Mouse (Mus musculus) adrenal gland, adult (tissue): Measurements from ENCODE around the gene Pigh.

Source experiments
- DNase-seq, 2 experiments: peaks; one replicate each; pipeline ENCODE4 v3.0.0; 2022 to 2023; ENCODE audit warnings: low spot score in 1 of 2; ENCODE audit not compliant: inconsistent age in 2 of 2

The Pigh gene

GRCm38 (mm10) chr12:79089182-79089812, at the start of gene Pigh:
TSS of gene Pigh (minus strand) at chr12:79089651.
- DNase-seq = peak; percentile 88 to 94

GRCm38 (mm10) chr12:79138999-79139398, 49.5 kb upstream of the Pigh start:
- DNase-seq = no peak

DNA sequence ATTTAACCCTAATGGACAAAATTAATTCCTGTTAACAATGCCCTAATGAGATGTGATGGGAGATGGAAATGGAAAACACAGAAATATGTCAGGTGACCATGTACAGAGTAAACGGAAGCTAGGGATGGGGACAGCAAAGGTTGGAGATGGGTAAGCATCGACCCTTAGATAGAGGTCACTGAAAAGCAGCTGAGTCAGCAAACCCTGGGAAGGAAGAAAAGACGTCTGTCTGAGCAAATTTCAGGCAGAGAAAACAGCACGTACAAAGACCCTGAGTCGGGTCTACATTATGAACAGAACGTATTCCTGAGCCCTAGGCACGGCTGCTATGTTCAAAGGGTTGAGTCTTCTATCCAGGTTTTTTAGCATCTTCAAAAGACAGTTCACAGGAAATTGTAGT, 47.5 kb upstream of the Pigh start:
- no peak for DNase-seq

- no peak for DNase-seq
Observed at GRCm38 (mm10) chr12:79135105-79135504, 45.7 kb upstream of the Pigh start.

GRCm38 (mm10) chr12:79134676-79135075, 45.2 kb upstream of the Pigh start:
- no peak for DNase-seq

- DNase-seq = no peak
Observed at GRCm38 (mm10) chr12:79131706-79132460, 42.4 kb upstream of the Pigh start.

DNA sequence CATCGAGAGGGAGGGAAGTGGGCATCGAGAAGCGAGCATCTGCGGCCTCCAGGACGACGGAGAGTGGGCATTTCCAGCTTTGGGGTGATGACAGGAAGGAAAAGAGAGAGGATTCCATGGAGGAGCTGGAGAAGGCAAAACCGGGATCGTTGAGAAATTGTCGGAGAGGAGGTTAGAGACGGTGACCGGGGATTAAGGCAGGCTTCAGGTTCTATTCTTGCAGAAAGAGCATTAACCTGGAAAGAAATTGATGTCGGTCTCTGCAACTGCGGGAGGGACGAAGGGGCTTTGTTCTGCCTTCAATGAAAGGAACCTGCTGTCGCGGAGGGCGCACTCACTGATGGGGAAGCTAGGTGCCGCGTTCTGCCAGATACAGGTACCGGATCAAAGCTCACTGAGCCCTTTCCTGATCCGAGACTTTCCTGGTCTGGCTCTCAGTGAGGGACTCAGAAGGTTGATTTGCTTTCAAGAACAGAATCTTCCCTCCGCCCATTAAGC, 41.8 kb upstream of the Pigh start:
- DNase-seq = no peak

GRCm38 (mm10) chr12:79130299-79131177, 41.1 kb upstream of the Pigh start, which contains the start of gene Arg2:
TSS of gene Arg2 (plus strand) at chr12:79130777.
- peak; percentile 69 to 84 for DNase-seq

DNA sequence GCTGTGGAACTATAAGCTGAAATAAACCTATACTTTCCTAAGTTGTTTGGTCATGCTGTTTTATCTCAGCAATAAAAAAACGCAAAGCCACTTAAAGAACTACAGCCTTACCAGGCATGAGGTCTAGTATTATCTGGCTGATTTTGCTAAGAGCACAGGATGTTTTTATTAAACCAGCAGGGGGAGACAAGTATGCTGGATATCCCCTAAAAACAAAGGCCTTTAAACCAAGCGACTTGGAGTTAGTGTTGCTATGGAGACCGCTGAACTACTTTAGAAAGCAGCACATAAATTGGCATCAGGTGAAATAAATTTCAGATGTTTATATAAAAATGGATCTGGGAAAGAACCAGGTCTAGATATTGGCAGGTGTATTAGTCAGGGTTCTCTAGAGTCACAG, 33.4 kb upstream of the Pigh start:
- peak in 1 of 2 experiments; percentile 30 for DNase-seq

- no peak for DNase-seq
Observed at GRCm38 (mm10) chr12:79118991-79119390, 29.5 kb upstream of the Pigh start.

DNA sequence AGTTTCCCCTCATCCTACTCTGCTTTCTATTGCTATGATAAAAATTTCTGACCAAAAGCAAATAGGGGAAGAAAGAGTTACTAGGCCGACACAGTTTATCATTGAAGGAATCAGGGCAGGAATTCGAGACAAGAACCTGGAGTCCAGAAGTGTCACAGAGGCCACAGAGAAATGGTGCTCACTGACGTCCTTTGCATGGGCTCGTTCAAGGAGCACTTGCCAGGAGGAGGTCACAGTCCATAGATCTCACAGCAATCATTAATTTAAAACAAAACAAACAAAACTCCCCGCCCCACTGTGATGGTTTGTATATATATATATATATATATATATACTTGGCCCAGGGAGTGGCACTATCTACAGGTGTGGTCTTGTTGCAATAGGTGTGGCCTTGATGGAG, 15.9 kb upstream of the Pigh start:
- no peak for DNase-seq

- DNase-seq = no peak
Observed at GRCm38 (mm10) chr12:79104544-79104943, 15.1 kb upstream of the Pigh start.

DNA sequence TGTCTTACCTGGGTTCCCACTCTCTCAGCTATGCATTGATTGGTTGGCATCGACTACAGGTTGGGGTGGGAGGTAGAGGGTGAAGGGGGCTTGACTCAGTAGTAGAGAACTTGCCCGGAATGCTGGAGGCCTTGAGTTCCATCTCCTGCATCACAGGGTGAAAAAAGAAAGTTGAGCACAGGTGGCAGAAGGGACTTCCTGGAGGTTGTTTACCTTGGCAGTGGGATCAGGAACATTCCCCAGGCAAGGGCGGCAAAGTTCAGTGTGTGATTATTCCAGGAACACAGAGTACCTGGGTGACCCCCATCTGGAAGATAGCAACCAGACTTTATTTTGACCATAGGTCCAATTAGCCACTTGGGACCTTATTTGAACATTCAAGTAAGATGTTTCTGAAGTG, 14.3 kb upstream of the Pigh start:
- no peak for DNase-seq

DNA sequence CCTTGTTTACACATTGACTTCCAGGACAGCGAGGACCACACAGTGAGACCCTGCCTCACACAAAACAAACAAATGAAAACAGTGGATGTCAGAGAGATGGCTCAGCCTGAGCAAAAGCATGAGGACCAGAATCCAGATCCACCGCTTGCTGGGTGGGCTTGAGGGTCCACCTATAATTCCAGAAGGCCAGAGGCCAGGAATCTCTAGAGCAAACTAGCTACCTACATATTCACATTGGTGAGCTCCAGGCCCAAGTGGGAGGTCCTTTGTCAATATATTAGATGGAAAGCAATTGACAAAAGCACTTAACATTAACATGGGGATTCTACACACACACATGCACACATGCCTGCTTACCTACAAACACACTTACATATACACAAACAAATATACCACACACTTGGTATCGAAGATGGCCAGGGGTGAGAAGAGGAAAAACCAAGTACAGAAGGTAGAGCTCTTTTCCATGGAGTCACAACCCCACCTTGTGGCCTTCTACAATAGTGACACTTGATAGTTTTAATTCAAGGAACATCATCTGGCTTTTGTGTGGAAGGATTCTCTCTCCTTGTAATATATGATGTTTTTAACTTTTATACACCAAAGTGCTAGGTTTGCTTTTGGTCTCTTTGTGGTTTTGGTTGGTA, 7.8 kb upstream of the Pigh start:
- peak in 1 of 2 experiments; percentile 65 for DNase-seq

GRCm38 (mm10) chr12:79092569-79092968, 3.1 kb upstream of the Pigh start:
- DNase-seq = peak; percentile 59 to 85

DNA sequence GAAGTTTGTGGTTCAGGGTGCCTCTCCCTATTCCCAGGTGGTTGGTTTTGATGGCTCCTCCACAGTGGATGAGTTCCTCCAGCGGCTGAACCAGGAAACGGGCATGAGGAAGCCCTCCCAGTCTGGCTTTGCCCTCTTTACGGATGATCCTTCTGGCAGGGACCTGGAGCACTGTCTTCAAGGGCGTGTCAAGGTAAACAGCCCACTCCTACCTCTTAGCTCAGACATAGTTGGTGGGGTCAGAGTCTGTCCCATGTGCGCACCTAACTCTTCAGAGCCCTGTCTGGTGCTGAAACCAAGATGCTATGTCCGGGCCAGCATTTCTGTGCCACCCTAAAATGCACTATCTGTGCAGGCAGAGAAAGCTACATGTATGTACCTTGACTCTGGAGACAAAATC, 16.1 kb downstream of the Pigh start:
- DNase-seq = no peak

GRCm38 (mm10) chr12:79072576-79072975, 16.9 kb downstream of the Pigh start:
- no peak for DNase-seq

- DNase-seq = no peak
Observed at GRCm38 (mm10) chr12:79070736-79071333, 18.6 kb downstream of the Pigh start.

DNA sequence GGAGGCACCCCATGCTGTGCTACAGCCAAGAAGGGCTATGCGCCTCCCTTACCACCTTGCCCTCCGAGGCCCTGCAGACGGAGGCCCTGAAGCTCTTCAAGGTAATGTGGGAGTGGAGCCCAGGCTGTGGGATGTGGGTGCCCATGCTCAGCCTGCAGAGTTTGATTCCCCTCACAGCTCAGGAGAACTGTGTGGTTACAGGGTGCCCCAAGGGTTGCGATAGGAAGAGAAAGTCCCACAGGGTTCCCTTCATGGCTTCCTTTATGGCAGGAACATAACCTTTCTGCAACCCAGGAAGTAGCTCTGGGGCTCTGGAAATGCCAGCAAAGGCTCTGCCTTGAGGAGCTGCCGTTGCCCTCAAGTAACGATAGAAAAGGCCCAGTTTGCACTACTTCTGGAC, 19.5 kb downstream of the Pigh start:
- no peak for DNase-seq

DNA sequence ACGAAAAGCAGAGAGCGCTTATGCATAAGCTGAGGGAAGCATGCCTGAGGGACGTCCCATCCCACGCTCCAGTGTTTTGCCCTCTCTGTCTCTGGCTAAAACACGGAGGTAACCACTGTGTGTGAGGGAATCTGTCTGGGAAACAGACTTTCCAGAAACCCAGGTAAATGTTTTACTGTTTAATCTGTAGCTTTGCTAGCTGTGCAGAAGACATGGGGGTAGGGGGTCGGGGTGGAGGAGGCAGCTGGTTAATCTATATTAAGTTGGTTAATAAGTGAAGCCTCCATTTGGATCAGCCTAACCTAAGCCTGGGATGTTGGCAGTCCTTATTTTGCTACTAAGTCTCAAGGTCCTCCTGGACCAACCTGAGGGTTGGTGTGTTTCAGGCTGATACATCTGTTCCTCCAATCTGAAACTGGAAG, 20.3 kb downstream of the Pigh start:
- DNase-seq = no peak

DNA sequence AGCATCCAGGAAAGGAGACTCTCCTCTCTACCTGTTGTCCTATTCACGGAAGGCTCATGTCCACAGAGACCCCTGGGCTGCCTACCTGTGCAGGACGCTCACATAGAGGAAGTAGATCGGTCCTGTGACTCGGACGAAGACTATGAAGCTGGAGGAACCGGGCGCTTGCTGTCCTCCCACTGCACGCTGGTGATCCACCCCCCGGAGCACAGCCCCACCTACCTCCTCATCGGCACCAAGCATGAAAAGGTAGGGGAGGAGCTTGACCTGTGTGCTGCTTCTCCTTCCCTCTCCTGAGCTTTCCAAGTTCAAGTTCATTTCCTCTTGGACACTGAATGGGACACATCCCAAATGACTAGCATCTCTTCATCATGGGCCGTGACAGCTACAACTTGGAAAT, 21.1 kb downstream of the Pigh start:
- DNase-seq = no peak
